Mouse (Mus musculus) brain, adult 2 months (tissue): Measurements from ENCODE around the gene Zfp775.
"Not testable (repeated sequence)": the region's sequence is repeated elsewhere in the genome, so short reads cannot be mapped to it uniquely, and the experiment has no call there.

ENCODE experiments used
- DNase-seq: peaks from one replicate; pipeline ENCODE4 v3.0.0; 2011; ENCODE audit warnings: low read depth, low spot score

Zfp775 gene

GRCm38 (mm10) chr6:48591221-48591845 is 10.5 kb upstream of the Zfp775 start:
- DNase-seq: no peak

DNA sequence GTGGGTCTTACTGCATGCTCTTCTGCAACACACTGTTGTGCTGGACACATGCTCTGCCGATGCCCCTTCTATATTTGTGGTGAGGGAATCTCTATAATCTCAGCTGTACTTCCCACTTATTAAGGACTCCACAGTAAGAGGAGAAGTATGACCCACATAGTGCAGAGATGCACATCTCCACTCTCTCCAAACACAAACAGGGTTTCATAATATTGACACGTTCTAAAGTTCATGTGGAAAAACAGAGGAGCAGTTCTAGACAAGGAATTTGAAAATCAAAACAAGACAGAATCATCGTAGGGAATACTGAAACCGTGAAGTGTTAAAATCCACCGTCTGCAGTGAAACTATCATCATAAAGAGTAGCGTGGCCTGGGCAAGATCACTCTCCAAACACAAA is 10.0 kb upstream of the Zfp775 start:
- DNase-seq: no peak

- peak; percentile 96 for DNase-seq
Observed at GRCm38 (mm10) chr6:48593158-48594042, 8.5 kb upstream of the Zfp775 start, which contains the start of the genes Repin1 and Gm44965. Gene Repin1, plus strand, starts transcription at chr6:48593883. Gene Gm44965, plus strand, starts transcription at chr6:48593941.

DNA sequence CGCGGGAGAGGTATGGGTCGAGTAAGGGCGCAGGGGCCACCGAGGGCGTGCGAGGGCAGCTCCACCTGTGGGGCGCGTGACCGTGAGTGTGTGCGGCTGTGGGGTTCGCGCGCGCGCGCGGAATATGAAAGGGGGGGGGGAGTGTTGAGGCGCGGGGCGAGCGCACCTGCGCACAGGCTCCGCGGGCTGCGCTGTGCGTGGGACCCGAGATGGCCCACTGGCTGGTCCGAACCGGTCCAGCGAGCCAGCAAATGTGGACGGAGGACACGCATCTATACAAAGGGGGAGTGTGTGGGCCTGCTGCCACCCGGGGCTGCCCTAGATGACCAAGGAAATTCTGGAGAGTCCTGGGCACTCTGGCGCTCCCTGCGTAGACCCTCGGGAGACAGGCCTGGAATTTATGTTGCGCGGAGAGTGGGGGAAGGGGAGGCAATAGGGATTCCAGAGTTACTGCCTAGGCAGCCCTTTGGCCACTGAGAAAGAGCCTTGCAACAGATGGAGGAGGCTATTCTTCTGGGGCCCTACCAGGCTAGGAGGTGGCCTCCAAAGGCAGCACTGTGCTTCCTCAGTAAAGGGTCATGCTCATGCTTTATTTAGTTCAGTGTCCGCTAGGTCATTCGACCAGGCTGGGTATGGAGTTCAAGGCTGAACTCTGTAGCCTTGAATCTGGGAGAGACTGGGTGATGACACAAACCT is 7.7 kb upstream of the Zfp775 start:
- DNase-seq: peak; percentile 88

GRCm38 (mm10) chr6:48595278-48595677 is 6.6 kb upstream of the Zfp775 start:
- peak; percentile 59 for DNase-seq

DNA sequence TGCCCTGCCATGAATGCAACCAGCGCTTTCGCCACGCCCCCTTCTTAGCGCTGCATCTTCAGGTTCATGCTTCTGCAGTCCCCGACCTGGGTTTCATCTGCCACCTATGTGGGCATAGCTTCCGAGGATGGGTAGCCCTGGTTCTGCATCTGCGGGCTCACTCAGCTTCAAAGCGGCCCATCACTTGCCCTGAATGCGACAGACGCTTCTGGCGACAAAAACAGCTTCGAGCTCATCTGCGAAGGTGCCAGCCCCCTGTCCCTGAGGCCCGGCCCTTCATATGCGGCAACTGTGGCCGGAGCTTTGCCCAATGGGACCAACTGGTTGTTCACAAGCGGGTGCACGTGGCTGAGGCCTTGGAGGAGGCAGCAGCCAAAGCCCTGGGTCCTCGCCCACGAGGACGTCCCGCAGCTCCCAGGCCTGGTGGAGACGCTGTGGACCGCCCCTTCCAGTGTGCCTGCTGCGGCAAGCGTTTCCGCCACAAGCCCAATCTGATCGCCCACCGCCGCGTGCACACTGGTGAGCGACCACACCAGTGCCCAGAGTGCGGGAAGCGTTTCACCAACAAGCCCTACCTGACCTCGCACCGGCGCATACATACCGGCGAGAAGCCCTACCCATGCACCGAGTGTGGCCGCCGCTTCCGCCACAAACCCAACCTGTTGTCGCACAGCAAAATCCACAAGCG is 5.2 kb upstream of the Zfp775 start:
- no peak for DNase-seq

DNA sequence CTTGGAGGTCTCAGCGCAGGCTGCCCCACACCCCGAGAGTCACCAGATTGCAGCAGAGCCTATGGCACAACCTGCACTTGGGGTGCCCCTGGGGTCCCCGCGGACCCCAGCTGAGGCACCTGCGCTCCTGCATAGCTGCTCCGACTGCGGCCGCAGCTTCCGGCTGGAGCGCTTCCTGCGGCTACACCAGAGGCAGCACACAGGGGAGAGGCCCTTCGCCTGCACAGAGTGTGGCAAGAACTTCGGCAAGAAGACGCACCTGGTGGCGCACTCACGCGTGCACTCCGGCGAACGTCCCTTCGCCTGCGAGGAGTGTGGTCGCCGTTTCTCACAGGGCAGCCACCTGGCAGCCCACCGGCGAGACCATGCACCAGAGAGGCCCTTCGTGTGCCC is 4.6 kb upstream of the Zfp775 start:
- DNase-seq: no peak

DNA sequence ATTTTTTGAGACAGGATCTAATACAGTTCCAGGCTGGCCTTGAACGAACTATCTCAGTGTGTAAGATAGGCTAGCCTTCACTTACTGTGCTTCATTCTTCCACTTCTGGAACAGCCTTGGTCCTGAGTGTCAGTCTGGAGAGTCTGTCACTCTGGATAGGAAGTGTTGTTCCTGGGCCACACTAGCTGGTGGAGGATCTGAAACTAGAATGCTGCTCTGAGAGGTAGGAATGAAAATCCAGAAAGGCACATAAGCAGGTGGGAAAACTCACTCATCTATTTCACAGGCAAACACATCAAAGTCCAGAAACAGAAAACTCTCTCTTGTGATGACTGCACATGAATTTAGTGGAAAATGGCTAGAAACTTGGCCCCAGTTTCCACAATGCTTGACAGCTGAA is 1.3 kb upstream of the Zfp775 start:
- no peak for DNase-seq

- peak; percentile 86 for DNase-seq
Observed at GRCm38 (mm10) chr6:48602080-48602741, 348 bp downstream of the Zfp775 start.

- DNase-seq: no peak
Observed at GRCm38 (mm10) chr6:48608124-48608523, 6.3 kb downstream of the Zfp775 start.

DNA sequence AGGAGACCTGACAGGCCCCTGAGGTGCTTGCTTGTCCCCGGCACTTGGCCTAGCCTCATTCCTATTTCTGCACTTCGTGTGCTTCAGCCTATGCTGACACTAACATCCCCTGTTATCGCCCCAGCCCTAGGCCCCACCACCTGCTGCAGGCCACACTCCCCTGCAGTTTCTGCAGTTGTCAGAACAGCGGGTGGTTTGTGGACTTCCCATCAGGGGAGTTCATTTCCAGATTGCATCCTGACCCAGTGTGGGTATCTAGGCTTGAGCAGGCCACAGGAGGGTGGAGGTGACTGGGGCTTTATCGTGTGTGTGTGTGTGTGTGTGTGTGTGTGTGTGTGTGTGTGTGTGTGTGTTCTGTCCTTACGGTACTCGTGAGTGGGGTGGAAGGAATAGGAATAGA is 7.6 kb downstream of the Zfp775 start:
- peak; percentile 58 for DNase-seq

DNA sequence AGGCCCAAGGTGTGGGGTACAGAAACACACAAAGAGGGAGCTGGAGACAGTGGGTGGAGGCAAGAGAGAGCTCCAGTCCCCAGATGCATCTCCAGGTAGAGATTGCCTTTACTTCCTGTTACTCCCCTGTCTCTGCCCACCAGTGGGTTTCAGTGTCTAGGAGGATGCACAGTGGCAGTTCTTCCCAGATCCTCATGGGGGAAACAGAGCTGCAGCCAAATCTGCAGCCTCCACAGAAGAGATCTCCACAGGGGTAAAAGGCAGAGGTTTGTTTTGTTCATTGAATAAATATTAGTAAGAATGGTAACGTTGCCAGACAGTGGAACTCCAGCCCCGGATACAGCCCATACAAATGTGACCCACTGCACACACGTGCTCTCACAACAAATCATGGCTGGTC is 8.8 kb downstream of the Zfp775 start:
- no peak for DNase-seq

- no peak for DNase-seq
Observed at GRCm38 (mm10) chr6:48613464-48613863, 11.6 kb downstream of the Zfp775 start.

DNA sequence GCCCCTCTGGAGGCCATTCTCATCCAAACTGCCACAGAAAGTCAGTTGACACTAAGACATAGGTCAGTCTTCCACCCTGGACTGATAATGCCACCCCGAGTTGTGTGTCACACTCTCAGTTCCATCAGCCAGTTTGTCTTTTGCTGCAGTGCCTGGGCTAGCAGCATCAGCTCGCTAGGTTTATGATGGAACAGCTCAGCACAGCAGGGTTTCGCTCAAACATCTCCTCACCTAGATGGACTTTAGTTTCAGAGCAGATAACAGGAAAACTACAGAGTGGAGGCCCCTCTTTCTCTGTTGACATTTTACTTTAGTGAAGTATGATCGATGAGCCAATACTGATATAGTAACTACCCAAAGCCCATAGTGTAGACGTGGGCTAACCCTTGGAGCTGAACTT is 12.9 kb downstream of the Zfp775 start:
- DNase-seq: no peak

- DNase-seq: no peak
Observed at GRCm38 (mm10) chr6:48620031-48620430, 18.2 kb downstream of the Zfp775 start.

GRCm38 (mm10) chr6:48622186-48622843 is 20.5 kb downstream of the Zfp775 start:
- DNase-seq: not testable (repeated sequence)

DNA sequence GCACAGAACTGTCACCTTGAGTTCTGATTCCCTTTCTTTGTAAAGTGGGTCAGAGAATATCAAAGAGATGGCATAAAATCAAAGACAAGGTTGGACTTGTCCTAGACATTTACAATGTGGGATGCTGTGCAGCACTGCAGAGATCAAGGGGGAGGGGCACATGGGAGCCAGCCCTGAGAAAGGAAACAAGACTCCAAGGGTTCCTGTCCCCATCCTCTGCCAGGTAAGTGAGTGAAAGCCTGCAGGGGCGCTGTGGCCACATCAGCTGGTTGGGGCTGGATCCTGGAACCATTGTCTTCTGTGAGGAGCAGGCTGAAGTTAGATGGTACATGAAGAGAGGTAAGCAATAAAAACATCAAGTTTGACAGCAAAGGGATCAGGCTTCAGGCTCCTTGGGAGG is 21.6 kb downstream of the Zfp775 start:
- no peak for DNase-seq

GRCm38 (mm10) chr6:48626464-48626863 is 24.6 kb downstream of the Zfp775 start, which contains the start of gene AI854703:
Gene AI854703, plus strand, starts transcription at chr6:48626764.
- DNase-seq: peak; percentile 15

DNA sequence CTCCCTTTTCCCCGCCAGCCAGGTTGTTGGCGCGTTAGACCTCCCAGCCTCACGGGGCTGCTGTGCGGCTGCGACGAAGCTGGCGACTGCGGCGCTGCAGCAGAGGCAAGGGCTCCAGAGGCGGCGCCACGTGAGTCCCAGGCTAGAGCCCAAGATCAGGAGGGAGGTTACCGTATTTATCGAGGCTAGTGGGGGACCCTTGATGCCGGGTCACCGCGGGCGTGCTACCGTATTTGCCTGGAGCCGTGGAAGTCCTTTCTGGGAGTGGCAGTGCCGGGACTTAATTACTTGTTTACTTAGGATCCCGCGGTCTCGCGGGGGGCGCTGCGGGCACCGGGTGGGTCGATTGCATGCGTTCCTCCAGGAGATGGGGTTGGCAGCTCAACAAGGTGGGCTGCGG is 25.1 kb downstream of the Zfp775 start:
- peak; percentile 89 for DNase-seq

DNA sequence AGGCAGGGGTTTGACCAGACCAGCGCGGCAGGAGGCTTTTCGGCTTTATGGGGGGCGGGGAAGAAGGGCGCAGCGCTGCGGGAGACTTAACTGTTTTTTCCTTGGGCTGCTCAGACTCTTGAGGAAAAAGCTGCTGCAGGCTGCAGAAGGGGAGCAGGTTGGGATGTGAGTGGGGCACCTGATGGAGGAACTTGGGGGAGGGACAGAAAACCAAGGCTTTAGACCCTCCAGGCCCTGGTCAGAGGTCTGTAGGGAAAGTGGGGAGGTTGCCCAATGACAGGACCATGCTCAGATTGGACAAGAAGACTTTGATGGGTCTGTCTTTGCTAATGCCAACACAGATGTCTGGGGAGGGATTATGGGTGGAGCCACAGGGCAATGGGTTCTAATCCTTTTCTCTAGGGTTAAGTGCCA is 25.7 kb downstream of the Zfp775 start:
- DNase-seq: peak; percentile 32

GRCm38 (mm10) chr6:48628377-48628776 is 26.5 kb downstream of the Zfp775 start:
- no peak for DNase-seq
